Comparison of ENCODE assay signal across 20 mouse cellular contexts in genomic region chr9:20601270-20601669, GRCm38 (mm10). TPM values are rescaled to one million over a fixed set of nuclear protein-coding genes. Genes with fewer than 3 reads are reported as not detected.
A peak's percentile ranks its signal among the peaks of the same experiment; 100 is the strongest.
DNase-seq lines count a peak whose midpoint lies in the region; ATAC-seq lines count a peak whose summit lies in the region.
"Had no signal": no experiment of that assay in that cellular context is flagged by ENCODE, and none has a peak within 500 bp of the region (broad histone marks: within the 10 kb centered on the region; RNA-seq: fewer than 3 reads in every experiment).

No protein-coding gene starts in this region.

- H3K27me3 ChIP-seq in splenic B cell, adult 2 months (ENCODE audit: control insufficient read depth, insufficient read depth, low read length, poor library complexity, severe bottlenecking), result no peaks in the 10 kb centered on the region
- H3K27me3 ChIP-seq: forebrain, embryonic 13.5 days; hindbrain, embryonic 13.5 days; intestine, embryonic 15.5 days had no signal

- peak; percentile 92 for ATAC-seq in granulocyte monocyte progenitor cell, adult 5-6 weeks (replicated peaks; ENCODE audit: poor library complexity, severe bottlenecking)
- ATAC-seq: activated CD4-positive, CD25-positive, alpha-beta regulatory T cell, adult 4 months; CD4-positive, CD25-positive, alpha-beta regulatory T cell, adult 4 months; forebrain, embryonic 13.5 days; forebrain, embryonic 16.5 days; hindbrain, embryonic 16.5 days; intestine, embryonic 15.5 days had no signal

- DNase-seq in heart, adult 11 months, result peak; percentile 66
- DNase-seq in heart, postnatal 4 days, result no peak
- DNase-seq in splenic B cell, adult 2 months (ENCODE audit: low read depth, low spot score), result peak; percentile 30
- DNase-seq in neural tube, embryonic 10.5 days (ENCODE audit: extremely low spot score, low spot score), result no peak
- no peak for DNase-seq in thymus, postnatal 4 days
- DNase-seq: adrenal gland, adult 8-10 months; adrenal gland, postnatal 25 days; cerebellum, adult 11-12 months; cerebellum, adult 8-10 months; cerebellum, postnatal 10 days; cerebellum, postnatal 36 days; gastrocnemius, postnatal 25 days had no signal

- H3K36me3 ChIP-seq in splenic B cell, adult 2 months (ENCODE audit: control insufficient read depth, insufficient read depth, low read length, poor library complexity, severe bottlenecking), result no peaks in the 10 kb centered on the region
- H3K36me3 ChIP-seq: intestine, embryonic 15.5 days had no signal

RNA-seq across cellular contexts. Expression of gene Zfp846, which starts 20.2 kb away (rescaled TPM):
- 10 to 100 TPM in 1 of 2 experiments, 1 to 10 TPM in 1; 8.2 to 12.3 TPM for total RNA-seq in heart, postnatal 4 days (2021)
- 7.1 and 7.3 TPM in 2 replicates for total RNA-seq in granulocyte monocyte progenitor cell, adult 5-6 weeks (2014; fragmentation: Nextera tagmentation)
- 4.7 and 13.0 TPM in 2 replicates for total RNA-seq in granulocyte monocyte progenitor cell, adult 5-6 weeks (2017)

RNA-seq across cellular contexts. Expression of gene Ubl5, which starts 41.4 kb away (rescaled TPM):
- 100 to 1,000 TPM; 213 to 225 TPM for total RNA-seq in heart, postnatal 4 days (2021)
- 459 and 544 TPM in 2 replicates for total RNA-seq in granulocyte monocyte progenitor cell, adult 5-6 weeks (2014; fragmentation: Nextera tagmentation)
- 101 and 107 TPM in 2 replicates for total RNA-seq in granulocyte monocyte progenitor cell, adult 5-6 weeks (2017)

RNA-seq across cellular contexts. Expression of gene Fbxl12, which starts 43.3 kb away (rescaled TPM):
- total RNA-seq in heart, postnatal 4 days (2021), result 10 to 100 TPM; 16.1 to 16.5 TPM
- 18.2 and 28.0 TPM in 2 replicates for total RNA-seq in granulocyte monocyte progenitor cell, adult 5-6 weeks (2014; fragmentation: Nextera tagmentation)
- total RNA-seq in granulocyte monocyte progenitor cell, adult 5-6 weeks (2017), result 3.7 and 6.3 TPM in 2 replicates

RNA-seq across cellular contexts. Expression of gene Pin1, which starts 50.6 kb away (rescaled TPM):
- total RNA-seq in heart, postnatal 4 days (2021), result 10 to 100 TPM; 20.5 to 22.1 TPM
- total RNA-seq in granulocyte monocyte progenitor cell, adult 5-6 weeks (2014; fragmentation: Nextera tagmentation), result 14.8 and 22.5 TPM in 2 replicates
- 16.1 and 22.4 TPM in 2 replicates for total RNA-seq in granulocyte monocyte progenitor cell, adult 5-6 weeks (2017)

Comparison
In these comparisons a context has a peak if more than half of its experiments do, and no peak if none do; other contexts are left out.
1. DNase-seq: peak in heart, adult 11 months (single experiment) and splenic B cell, adult 2 months (single experiment); none in heart, postnatal 4 days (single experiment), neural tube, embryonic 10.5 days (single experiment) and thymus, postnatal 4 days (single experiment).